Mouse (Mus musculus): ENCODE results near the gene 6030468B19Rik.

- TF ChIP-seq POLR2A (IDR thresholded peaks at IDR 0.05; ENCODE audit: insufficient read depth, low read depth, low read length) (no peak), CTCF (IDR thresholded peaks at IDR 0.05; ENCODE audit: insufficient read depth, low read depth, low read length) (no peak)
Measured at GRCm38 (mm10) chr11:117760374-117761119, 36.9 kb upstream of the 6030468B19Rik start.

All from olfactory bulb, adult 2 months (tissue).